Mouse (Mus musculus): ENCODE results near the gene Palm3. TPM values are rescaled to one million over a fixed set of nuclear protein-coding genes. Genes with fewer than 3 reads are reported as not detected.

Palm3 gene
- total RNA-seq, 2 experiments from 2014 or later = not detected

GRCm38 (mm10) chr8:84065457-84066072 is 44.3 kb downstream of the Palm3 start:
- ATAC-seq (ENCODE audit: poor library complexity, severe bottlenecking) = no peak

DNA sequence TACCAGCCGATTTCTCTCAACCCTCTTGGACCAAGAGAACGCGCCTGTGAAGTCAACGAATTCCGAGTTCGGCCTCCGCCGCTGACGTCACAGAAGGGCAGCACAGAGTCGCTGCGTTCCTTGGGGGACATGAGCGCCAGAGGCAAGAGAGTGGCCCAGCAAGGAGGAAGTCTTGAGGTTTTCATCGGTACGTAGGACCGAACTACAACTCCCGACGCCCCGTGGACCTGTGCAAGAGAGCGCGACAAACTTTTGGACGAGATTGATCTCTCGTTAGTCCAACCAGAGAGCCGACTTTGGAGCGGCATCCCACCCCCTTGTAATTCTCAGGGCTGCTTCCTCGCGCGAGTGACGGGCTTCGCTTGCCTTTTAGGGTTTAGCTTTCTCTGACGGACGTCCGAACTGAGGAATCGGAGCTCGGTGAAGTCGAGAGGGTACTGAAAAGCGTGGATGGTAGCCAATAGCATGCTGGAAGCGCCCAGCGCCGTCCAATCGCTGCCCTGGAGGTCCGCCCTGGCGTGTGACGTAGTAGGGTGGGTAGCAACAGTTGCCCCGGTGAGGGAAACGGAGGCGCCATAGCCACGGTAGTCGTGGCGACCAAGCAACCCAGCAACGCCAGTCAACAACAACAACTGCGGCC is 45.1 kb downstream of the Palm3 start, which contains the start of gene Rfx1:
Gene Rfx1, plus strand, starts transcription at position 544 of the 640 bp plus-strand sequence.
- peak; percentile 81 for ATAC-seq (ENCODE audit: poor library complexity, severe bottlenecking)

DNA sequence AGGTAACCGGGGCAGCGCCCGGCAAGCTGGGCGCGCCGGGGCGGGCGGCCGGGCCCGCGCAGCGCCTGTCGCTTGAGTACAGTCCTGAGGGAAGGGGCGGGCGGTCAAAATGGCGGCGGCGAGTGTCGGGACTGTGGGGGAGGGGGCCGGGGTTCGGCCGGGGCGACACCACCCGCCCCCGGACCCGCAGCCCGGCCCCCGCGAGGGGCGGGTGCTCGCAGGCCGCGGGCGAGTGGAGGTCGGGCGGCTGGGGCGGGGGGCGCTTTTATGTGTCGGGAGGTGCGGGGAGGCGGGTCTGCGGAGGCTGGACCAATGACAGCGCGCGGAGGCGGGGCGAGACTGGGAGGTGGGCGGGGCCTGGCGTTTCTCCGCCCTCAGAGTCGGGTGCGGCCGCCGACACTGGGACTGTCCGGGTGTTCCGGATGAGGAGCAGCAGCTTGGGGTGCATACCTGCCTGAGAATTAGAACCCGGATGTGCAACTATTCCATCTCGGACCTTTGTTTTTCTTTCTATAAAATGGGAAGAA is 45.8 kb downstream of the Palm3 start:
- peak; percentile 55 for ATAC-seq (ENCODE audit: poor library complexity, severe bottlenecking)

GRCm38 (mm10) chr8:84067911-84068310 is 46.6 kb downstream of the Palm3 start:
- ATAC-seq (ENCODE audit: poor library complexity, severe bottlenecking) = no peak

GRCm38 (mm10) chr8:84068316-84069035 is 47.2 kb downstream of the Palm3 start:
- no peak for ATAC-seq (ENCODE audit: poor library complexity, severe bottlenecking)

DNA sequence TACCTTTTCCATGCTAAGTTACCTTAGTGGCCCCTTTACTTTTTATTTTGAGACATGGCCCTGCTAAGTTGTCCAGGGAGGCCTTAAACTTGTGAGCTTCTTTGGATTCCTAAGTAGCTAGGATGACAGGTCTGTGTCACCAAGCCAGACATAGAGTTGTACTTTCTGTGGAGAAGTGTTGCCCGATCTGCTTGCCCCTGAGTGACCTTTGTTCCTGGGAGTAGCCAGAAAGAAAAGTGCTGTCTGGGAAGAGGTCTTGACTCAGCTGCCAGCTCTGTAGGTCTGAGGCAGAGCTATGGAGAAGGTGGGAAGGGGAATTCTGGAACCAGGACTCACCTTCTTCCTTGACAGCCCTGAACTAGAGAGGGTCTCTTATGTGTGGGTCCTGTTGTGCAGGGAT is 47.9 kb downstream of the Palm3 start:
- no peak for ATAC-seq (ENCODE audit: poor library complexity, severe bottlenecking)

DNA sequence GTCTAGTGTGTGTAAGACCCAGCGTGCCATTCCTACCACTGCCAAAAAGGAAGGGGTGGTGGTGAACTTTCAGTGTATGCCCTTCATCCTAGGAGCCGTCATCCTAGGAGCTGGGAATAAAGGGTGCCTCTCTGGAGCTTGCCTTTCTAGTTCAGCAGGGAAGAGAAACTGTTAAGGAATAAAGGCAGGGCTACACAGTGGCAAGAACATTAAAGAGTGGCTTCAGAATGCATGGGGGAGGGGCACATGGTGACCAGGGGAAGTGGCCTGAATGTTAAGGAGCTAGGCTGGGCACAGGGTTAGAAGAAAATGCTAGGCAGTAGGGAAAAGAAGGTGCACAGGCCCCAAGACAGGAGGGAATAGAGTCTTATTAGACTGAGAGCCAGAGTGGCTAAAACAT is 48.5 kb downstream of the Palm3 start:
- no peak for ATAC-seq (ENCODE audit: poor library complexity, severe bottlenecking)

DNA sequence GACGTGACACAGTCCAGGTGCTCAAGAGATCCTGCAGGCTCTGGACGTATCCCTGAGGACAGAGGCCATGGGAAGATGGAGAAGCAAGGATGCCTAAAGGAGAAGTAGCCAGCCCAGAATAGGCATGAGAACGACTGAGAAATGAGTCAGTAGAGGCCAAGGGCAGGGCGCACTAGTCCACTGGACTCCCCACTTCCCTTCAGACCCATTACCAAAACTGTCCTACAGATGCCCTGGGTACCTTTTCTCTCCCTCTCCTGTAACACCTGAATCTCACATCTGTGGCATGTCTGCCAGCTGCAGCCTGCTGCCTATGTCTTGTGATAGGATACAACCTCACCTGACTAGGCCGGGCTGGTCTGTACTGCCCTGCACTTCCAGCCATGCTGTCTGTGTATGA is 49.0 kb downstream of the Palm3 start:
- no peak for ATAC-seq (ENCODE audit: poor library complexity, severe bottlenecking)

DNA sequence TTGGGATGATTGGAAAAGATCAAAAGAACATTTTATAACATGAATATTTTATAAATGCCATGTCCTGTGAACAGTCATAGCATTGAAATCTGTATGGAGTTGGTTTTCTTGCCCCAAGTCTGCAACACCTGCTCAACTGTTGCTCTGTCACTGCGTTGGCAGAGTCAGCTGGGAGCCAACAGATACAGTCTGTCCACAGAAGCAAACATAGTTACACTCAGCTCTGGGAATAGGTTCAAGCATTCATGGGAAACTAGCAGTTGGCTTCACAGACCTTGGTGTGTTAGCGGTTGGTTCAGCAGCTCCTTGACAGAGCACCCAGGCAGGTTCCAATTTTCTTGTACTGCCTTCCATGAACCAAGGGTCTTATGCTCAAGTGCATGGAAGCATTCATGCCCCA is 49.4 kb downstream of the Palm3 start:
- ATAC-seq (ENCODE audit: poor library complexity, severe bottlenecking) = no peak

- no peak for ATAC-seq (ENCODE audit: poor library complexity, severe bottlenecking)
These were observed 50.6 kb downstream of the Palm3 start for GRCm38 (mm10) chr8:84071921-84072320.

DNA sequence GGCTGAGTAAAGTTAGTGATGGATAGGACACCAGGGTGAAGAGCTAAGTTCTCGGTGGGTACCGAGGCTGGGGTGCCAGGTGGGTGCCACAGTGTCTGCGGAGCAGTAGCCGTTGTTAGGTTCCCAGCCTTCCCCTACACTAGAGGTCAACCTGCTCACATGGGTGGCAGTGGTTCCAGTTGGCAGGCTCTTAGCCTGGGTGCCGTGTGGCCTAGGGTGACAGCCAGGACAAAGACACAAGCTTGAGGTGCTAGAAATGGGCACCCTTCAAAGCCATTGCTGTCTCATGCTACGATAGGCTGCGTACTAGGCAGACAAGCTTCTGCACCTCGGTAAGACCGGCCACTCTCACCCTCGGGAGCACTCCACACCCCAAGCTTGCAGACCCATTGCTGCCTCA is 51.0 kb downstream of the Palm3 start:
- no peak for ATAC-seq (ENCODE audit: poor library complexity, severe bottlenecking)

GRCm38 (mm10) chr8:84073230-84073976 is 52.1 kb downstream of the Palm3 start:
- ATAC-seq (ENCODE audit: poor library complexity, severe bottlenecking) = no peak

DNA sequence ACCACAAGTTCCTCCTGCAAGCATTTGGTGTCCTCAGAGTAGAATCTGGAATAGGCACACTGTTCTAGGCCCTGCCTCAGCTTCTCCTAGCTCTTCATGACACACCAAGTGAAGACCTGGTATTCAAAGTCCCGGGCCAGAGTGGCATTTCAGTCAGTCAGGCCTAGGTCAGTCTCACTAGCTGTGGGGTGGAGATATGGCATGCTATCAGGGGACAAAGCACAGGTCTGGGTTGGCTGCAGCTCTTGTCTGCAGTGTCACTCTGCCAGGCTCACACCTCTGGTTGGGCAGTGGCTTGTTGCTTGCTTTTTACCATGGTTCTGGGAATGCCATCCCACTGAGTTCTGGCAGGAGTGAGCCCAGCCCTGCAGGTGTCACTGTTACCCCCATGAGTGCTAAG is 55.1 kb downstream of the Palm3 start:
- no peak for ATAC-seq (ENCODE audit: poor library complexity, severe bottlenecking)

GRCm38 (mm10) chr8:84076849-84077248 is 55.6 kb downstream of the Palm3 start:
- no peak for ATAC-seq (ENCODE audit: poor library complexity, severe bottlenecking)

DNA sequence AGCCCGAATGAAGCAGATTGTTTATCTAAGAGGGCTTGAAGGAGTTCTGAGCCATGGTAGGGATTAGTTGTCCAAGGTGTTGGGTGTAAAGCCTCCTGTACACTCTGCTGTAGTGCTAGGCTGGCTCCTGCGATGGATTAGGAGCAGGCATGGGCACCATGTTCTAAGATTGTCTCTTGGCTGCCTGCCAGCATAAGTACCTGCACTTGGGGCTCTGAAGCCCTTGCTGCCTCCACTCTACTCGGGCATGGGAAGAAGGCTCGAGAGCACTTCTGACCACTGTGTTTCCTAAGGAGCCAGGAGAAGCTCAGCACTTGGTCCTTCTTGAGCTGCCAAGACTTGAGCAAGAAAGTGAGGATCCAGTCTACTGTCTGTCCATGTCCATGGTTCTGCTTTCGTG is 57.9 kb downstream of the Palm3 start:
- ATAC-seq (ENCODE audit: poor library complexity, severe bottlenecking) = no peak

Other genes starting within 250 kb of the Palm3 start
- 2.4 and 3.6 TPM in 2 replicates for gene Adgrl1, start 121.4 kb upstream of the Palm3 start, total RNA-seq (2015)
- 1.7 TPM in 2 replicates for gene Adgrl1, start 121.4 kb upstream of the Palm3 start, total RNA-seq (2017)
- gene Gm10644, start 66.3 kb upstream of the Palm3 start, total RNA-seq (2015) = 0.09 and 0.31 TPM in 2 replicates
- gene Gm10644, start 66.3 kb upstream of the Palm3 start, total RNA-seq (2017) = 0.40 and 0.94 TPM in 2 replicates
- 87.3 and 95.0 TPM in 2 replicates for gene Asf1b, start 66.0 kb upstream of the Palm3 start, total RNA-seq (2015)
- gene Asf1b, start 66.0 kb upstream of the Palm3 start, total RNA-seq (2017) = 68.5 and 71.1 TPM in 2 replicates
- gene Prkaca, start 48.5 kb upstream of the Palm3 start, total RNA-seq (2015) = 19.6 and 21.6 TPM in 2 replicates
- 17.7 and 17.9 TPM in 2 replicates for gene Prkaca, start 48.5 kb upstream of the Palm3 start, total RNA-seq (2017)
- 63.0 and 69.1 TPM in 2 replicates for gene Samd1, start 23.8 kb upstream of the Palm3 start, total RNA-seq (2015)
- 46.6 and 48.4 TPM in 2 replicates for gene Samd1, start 23.8 kb upstream of the Palm3 start, total RNA-seq (2017)
- 0.16 TPM in 1 of 2 replicates, not detected in the other for gene 1700067K01Rik, start 20.0 kb upstream of the Palm3 start, total RNA-seq (2015)
- gene 1700067K01Rik, start 20.0 kb upstream of the Palm3 start, total RNA-seq (2017) = 0.41 TPM in 1 of 2 replicates, not detected in the other
- not detected in 2 replicates for gene 2210011C24Rik, start 9.3 kb upstream of the Palm3 start, total RNA-seq (2015)
- not detected in 2 replicates for gene 2210011C24Rik, start 9.3 kb upstream of the Palm3 start, total RNA-seq (2017)
- gene Il27ra, start 21.1 kb downstream of the Palm3 start, total RNA-seq (2015) = 1.5 and 2.2 TPM in 2 replicates
- gene Il27ra, start 21.1 kb downstream of the Palm3 start, total RNA-seq (2017) = 0.12 and 0.73 TPM in 2 replicates
- not detected in 2 replicates for gene Rln3, start 23.5 kb downstream of the Palm3 start, total RNA-seq (2015)
- not detected in 2 replicates for gene Rln3, start 23.5 kb downstream of the Palm3 start, total RNA-seq (2017)
- gene Gm10643, start 43.7 kb downstream of the Palm3 start, total RNA-seq (2015) = 1.0 and 1.4 TPM in 2 replicates
- gene Gm10643, start 43.7 kb downstream of the Palm3 start, total RNA-seq (2017) = 1.7 and 2.4 TPM in 2 replicates
- 9.9 and 10.6 TPM in 2 replicates for gene Rfx1, start 45.4 kb downstream of the Palm3 start, total RNA-seq (2015)
- gene Rfx1, start 45.4 kb downstream of the Palm3 start, total RNA-seq (2017) = 4.2 and 5.3 TPM in 2 replicates
- gene Dcaf15, start 83.3 kb downstream of the Palm3 start, total RNA-seq (2015) = 11.3 and 13.6 TPM in 2 replicates
- gene Dcaf15, start 83.3 kb downstream of the Palm3 start, total RNA-seq (2017) = 14.8 and 16.4 TPM in 2 replicates
- gene Podnl1, start 104.5 kb downstream of the Palm3 start, total RNA-seq (2015) = 0.21 and 0.65 TPM in 2 replicates
- 0.12 and 0.62 TPM in 2 replicates for gene Podnl1, start 104.5 kb downstream of the Palm3 start, total RNA-seq (2017)
- gene Cc2d1a, start 126.5 kb downstream of the Palm3 start, total RNA-seq (2015) = 9.0 and 12.9 TPM in 2 replicates
- gene Cc2d1a, start 126.5 kb downstream of the Palm3 start, total RNA-seq (2017) = 5.8 and 9.8 TPM in 2 replicates
- gene 4930432K21Rik, start 126.6 kb downstream of the Palm3 start, total RNA-seq (2015) = 0.07 and 0.09 TPM in 2 replicates
- 0.37 and 1.8 TPM in 2 replicates for gene 4930432K21Rik, start 126.6 kb downstream of the Palm3 start, total RNA-seq (2017)
- gene Nanos3, start 163.7 kb downstream of the Palm3 start, total RNA-seq (2015) = not detected in 2 replicates
- not detected in 2 replicates for gene Nanos3, start 163.7 kb downstream of the Palm3 start, total RNA-seq (2017)
- 6.2 and 6.5 TPM in 2 replicates for gene Zswim4, start 215.6 kb downstream of the Palm3 start, total RNA-seq (2015)
- 8.9 and 9.4 TPM in 2 replicates for gene Zswim4, start 215.6 kb downstream of the Palm3 start, total RNA-seq (2017)
- 169 and 188 TPM in 2 replicates for gene D8Ertd738e, start 228.2 kb downstream of the Palm3 start, total RNA-seq (2015)
- gene D8Ertd738e, start 228.2 kb downstream of the Palm3 start, total RNA-seq (2017) = 99.7 and 113 TPM in 2 replicates
- gene Mri1, start 235.9 kb downstream of the Palm3 start, total RNA-seq (2015) = 11.6 and 13.5 TPM in 2 replicates
- gene Mri1, start 235.9 kb downstream of the Palm3 start, total RNA-seq (2017) = 4.0 and 4.9 TPM in 2 replicates
- gene Ccdc130, start 248.9 kb downstream of the Palm3 start, total RNA-seq (2015) = 18.7 and 22.8 TPM in 2 replicates
- 17.8 and 22.5 TPM in 2 replicates for gene Ccdc130, start 248.9 kb downstream of the Palm3 start, total RNA-seq (2017)